Mouse (Mus musculus) lung, embryonic 15.5 days (tissue): ENCODE data around the gene Smpd4. TPM values are rescaled to one million over a fixed set of nuclear protein-coding genes. Genes with fewer than 3 reads are reported as not detected.
"Not testable (repeated sequence)": the region's sequence is repeated elsewhere in the genome, so short reads cannot be mapped to it uniquely, and the experiment has no call there.

Source experiments
- ATAC-seq: fragments of 200-750 bp; cut with Nextera tagmentation; 2 replicates; pipeline ENCODE4 v1.8.0; 2017; ENCODE audit warnings: moderate number of reproducible peaks, borderline replicate concordance; ENCODE audit not compliant: low FRiP score, low TSS enrichment; ENCODE audit errors: extremely low read depth
- H3K27ac ChIP-seq: fragments of 300-500 bp; sonication (generic); 2 replicates; pipeline ENCODE4 v1.5.1; 2015; ENCODE audit warnings: moderate library complexity, mild to moderate bottlenecking, inconsistent platforms
- H3K27me3 ChIP-seq: fragments of 300-500 bp; sonication (generic); 2 replicates; pipeline ENCODE4 v1.6.1; 2015; ENCODE audit warnings: inconsistent platforms
- H3K36me3 ChIP-seq: fragments of 300-500 bp; sonication (generic); 2 replicates; pipeline ENCODE4 v1.6.1; 2015; ENCODE audit warnings: inconsistent platforms
- H3K4me1 ChIP-seq: fragments of 300-500 bp; sonication (generic); 2 replicates; pipeline ENCODE4 v1.6.1; 2015; ENCODE audit warnings: inconsistent platforms
- H3K4me2 ChIP-seq: fragments of 300-500 bp; sonication (generic); 2 replicates; pipeline ENCODE4 v1.6.1; 2015; ENCODE audit warnings: inconsistent platforms, mild to moderate bottlenecking, moderate library complexity
- H3K4me3 ChIP-seq: fragments of 300-500 bp; sonication (generic); 2 replicates; pipeline ENCODE4 v1.5.1; 2015; ENCODE audit warnings: mild to moderate bottlenecking, inconsistent platforms
- H3K9ac ChIP-seq: fragments of 300-500 bp; sonication (generic); 2 replicates; pipeline ENCODE4 v1.6.1; 2015; ENCODE audit warnings: inconsistent platforms
- H3K9me3 ChIP-seq: fragments of 300-500 bp; sonication (generic); 2 replicates; pipeline ENCODE4 v1.6.1; 2016; ENCODE audit warnings: inconsistent platforms
- WGBS: fragments of 180-500 bp; shearing (Covaris S2); methylation state at CpG from one replicate; pipeline ENCODE4 v1.1.7; 2015; 5-methylcytosine and 5-hydroxymethylcytosine counted together
- polyA plus RNA-seq: library from polyadenylated mRNA; unstranded; fragments of >200 nt; fragmentation: Nextera tagmentation; extraction: Ambion mirVana; gene quantifications from 2 replicates; pipeline ENCODE4 v1.2.1, GENCODE M21; 2015

Smpd4 gene
- polyA plus RNA-seq, result 28.2 and 32.2 TPM in 2 replicates

- Histone ChIP-seq H3K4me3 (peak within 1 kb of the TSS; percentile 92), H3K4me2 (peak within 1 kb of the TSS; percentile 65), H3K9ac (peak within 1 kb of the TSS; percentile 86), H3K27me3 (no peaks in the 10 kb centered on the region), H3K27ac (peak within 1 kb of the TSS; percentile 29; the same call in 1 of the 2 replicates), H3K9me3 (no peaks in the 10 kb centered on the region), H3K4me1 (peaks cover 14% of the 10 kb centered on the region), H3K36me3 (peaks cover 22% of the 10 kb centered on the region)
- peak; percentile 76; the same call in 1 of the 2 replicates for ATAC-seq
- WGBS, result 1% methylated on average over 60 of the region's 60 CpGs
Observed at GRCm38 (mm10) chr16:17619198-17620105, at the start of gene Smpd4. Smpd4 (plus strand) TSS chr16:17619354.

GRCm38 (mm10) chr16:17575870-17576824, 43.0 kb upstream of the Smpd4 start:
- 10% methylated on average over 45 of the region's 45 CpGs for WGBS
- ATAC-seq, result peak; percentile 46
- H3K27ac ChIP-seq, result 0 out of 2 replicates have a peak overlapping the region, but pooled peaks have one; percentile 31

GRCm38 (mm10) chr16:17576825-17577215, 42.3 kb upstream of the Smpd4 start:
- Histone ChIP-seq H3K4me3 (peak overlapping the region; percentile 53), H3K27ac (no peak overlapping the region), H3K9me3 (no peaks in the 10 kb centered on the region), H3K4me1 (peaks cover 14% of the 10 kb centered on the region; the same call in 1 of the 2 replicates), H3K36me3 (no peaks in the 10 kb centered on the region), H3K4me2 (peak overlapping the region; percentile 93), H3K27me3 (peaks cover 29% of the 10 kb centered on the region), H3K9ac (peak overlapping the region; percentile 50)
- WGBS, result 12% methylated on average over 8 of the region's 8 CpGs
- ATAC-seq, result 0 out of 2 replicates have a peak, but pooled peaks have one; percentile 3

More at GRCm38 (mm10) chr16:17575870-17576824, 43.0 kb upstream of the Smpd4 start:
- no peaks in the 10 kb centered on the region for H3K36me3 ChIP-seq
- peaks cover 29% of the 10 kb centered on the region for H3K27me3 ChIP-seq
- peak overlapping the region; percentile 53 for H3K4me3 ChIP-seq
- no peaks in the 10 kb centered on the region for H3K9me3 ChIP-seq
- H3K9ac ChIP-seq, result peak overlapping the region; percentile 50
- H3K4me2 ChIP-seq, result peak overlapping the region; percentile 93
- peaks cover 14% of the 10 kb centered on the region; the same call in 1 of the 2 replicates for H3K4me1 ChIP-seq

- 17% methylated on average over 8 of the region's 8 CpGs for WGBS
- Histone ChIP-seq H3K36me3 (no peaks in the 10 kb centered on the region), H3K4me1 (no peaks in the 10 kb centered on the region)
Observed at GRCm38 (mm10) chr16:17583064-17583463, 36.1 kb upstream of the Smpd4 start, which contains the start of gene Slc7a4. Slc7a4 (minus strand) TSS chr16:17583214.

GRCm38 (mm10) chr16:17584555-17584954, 34.6 kb upstream of the Smpd4 start:
- no peak overlapping the region for H3K4me2 ChIP-seq
- no peaks in the 10 kb centered on the region for H3K36me3 ChIP-seq
- no peaks in the 10 kb centered on the region for H3K9me3 ChIP-seq
- H3K27me3 ChIP-seq, result no peaks in the 10 kb centered on the region
- H3K4me3 ChIP-seq, result no peak overlapping the region
- H3K27ac ChIP-seq, result no peak overlapping the region
- H3K9ac ChIP-seq, result no peak overlapping the region
- H3K4me1 ChIP-seq, result no peaks in the 10 kb centered on the region
- WGBS, result 91% methylated on average over 7 of the region's 7 CpGs
- ATAC-seq, result no peak

More at GRCm38 (mm10) chr16:17583064-17583463, 36.1 kb upstream of the Smpd4 start, which contains the start of gene Slc7a4:
- ATAC-seq, result no peak
- H3K27ac ChIP-seq, result no peak within 1 kb of the TSS
- no peak within 1 kb of the TSS for H3K9ac ChIP-seq
- no peaks in the 10 kb centered on the region for H3K9me3 ChIP-seq
- H3K4me3 ChIP-seq, result no peak within 1 kb of the TSS
- no peak within 1 kb of the TSS for H3K4me2 ChIP-seq
- H3K27me3 ChIP-seq, result no peaks in the 10 kb centered on the region

- H3K36me3 ChIP-seq, result no peaks in the 10 kb centered on the region
- H3K4me3 ChIP-seq, result no peak overlapping the region
- ATAC-seq, result no peak
- no peaks in the 10 kb centered on the region for H3K27me3 ChIP-seq
- 8% methylated on average over 2 of the region's 2 CpGs for WGBS
- no peak overlapping the region for H3K4me2 ChIP-seq
- H3K27ac ChIP-seq, result no peak overlapping the region
- no peak overlapping the region for H3K9ac ChIP-seq
- no peaks in the 10 kb centered on the region for H3K4me1 ChIP-seq
- no peaks in the 10 kb centered on the region for H3K9me3 ChIP-seq
Observed at GRCm38 (mm10) chr16:17590731-17591130, 28.4 kb upstream of the Smpd4 start.

GRCm38 (mm10) chr16:17600944-17601562, 18.1 kb upstream of the Smpd4 start:
- WGBS, result 37% methylated on average over 3 of the region's 3 CpGs
- Histone ChIP-seq H3K9me3 (no peaks in the 10 kb centered on the region), H3K4me2 (no peak overlapping the region), H3K4me1 (no peaks in the 10 kb centered on the region), H3K27ac (no peak overlapping the region), H3K27me3 (no peaks in the 10 kb centered on the region), H3K9ac (no peak overlapping the region), H3K36me3 (no peaks in the 10 kb centered on the region), H3K4me3 (no peak overlapping the region)
- ATAC-seq, result no peak

- no peak overlapping the region for H3K4me3 ChIP-seq
- H3K4me2 ChIP-seq, result no peak overlapping the region
- no peak overlapping the region for H3K27ac ChIP-seq
- no peaks in the 10 kb centered on the region for H3K36me3 ChIP-seq
- no peaks in the 10 kb centered on the region for H3K9me3 ChIP-seq
- H3K4me1 ChIP-seq, result no peaks in the 10 kb centered on the region
- WGBS, result 63% methylated on average over 4 of the region's 4 CpGs
- ATAC-seq, result no peak
- no peak overlapping the region for H3K9ac ChIP-seq
- H3K27me3 ChIP-seq, result no peaks in the 10 kb centered on the region
Observed at GRCm38 (mm10) chr16:17604941-17605340, 14.2 kb upstream of the Smpd4 start.

- no peak overlapping the region for H3K9ac ChIP-seq
- no peaks in the 10 kb centered on the region for H3K27me3 ChIP-seq
- no peak overlapping the region for H3K4me2 ChIP-seq
- H3K4me3 ChIP-seq, result no peak overlapping the region
- H3K27ac ChIP-seq, result no peak overlapping the region
- H3K4me1 ChIP-seq, result no peaks in the 10 kb centered on the region
- ATAC-seq, result no peak
- H3K9me3 ChIP-seq, result no peaks in the 10 kb centered on the region
- H3K36me3 ChIP-seq, result no peaks in the 10 kb centered on the region
- WGBS, result 74% methylated on average over 5 of the region's 5 CpGs
Observed at GRCm38 (mm10) chr16:17605684-17606083, 13.5 kb upstream of the Smpd4 start.

- no peak overlapping the region for H3K9ac ChIP-seq
- H3K4me2 ChIP-seq, result no peak overlapping the region
- no peak overlapping the region for H3K27ac ChIP-seq
- H3K4me3 ChIP-seq, result no peak overlapping the region
- H3K4me1 ChIP-seq, result no peaks in the 10 kb centered on the region
- no peaks in the 10 kb centered on the region for H3K27me3 ChIP-seq
- ATAC-seq, result no peak
- H3K36me3 ChIP-seq, result no peaks in the 10 kb centered on the region
- no peaks in the 10 kb centered on the region for H3K9me3 ChIP-seq
- 58% methylated on average over 4 of the region's 4 CpGs for WGBS
Observed at GRCm38 (mm10) chr16:17611383-17611782, 7.8 kb upstream of the Smpd4 start.

- not testable (repeated sequence) for H3K27ac ChIP-seq, H3K27me3 ChIP-seq, H3K4me2 ChIP-seq, H3K36me3 ChIP-seq, H3K9me3 ChIP-seq, H3K9ac ChIP-seq, H3K4me3 ChIP-seq, ATAC-seq, H3K4me1 ChIP-seq
- 89% methylated on average over 6 of the region's 6 CpGs for WGBS
Observed at GRCm38 (mm10) chr16:17614740-17615139, 4.4 kb upstream of the Smpd4 start.
